Mouse (Mus musculus): Measurements from ENCODE around the gene Rom1. TPM values are rescaled to one million over a fixed set of nuclear protein-coding genes. Genes with fewer than 3 reads are reported as not detected.
"Not testable (repeated sequence)": the region's sequence is repeated elsewhere in the genome, so short reads cannot be mapped to it uniquely, and the experiment has no call there.

The Rom1 gene
- 0.59 and 1.5 TPM in 2 replicates for total RNA-seq (2015)
- 0.54 and 0.88 TPM in 2 replicates for total RNA-seq (2017)

DNA sequence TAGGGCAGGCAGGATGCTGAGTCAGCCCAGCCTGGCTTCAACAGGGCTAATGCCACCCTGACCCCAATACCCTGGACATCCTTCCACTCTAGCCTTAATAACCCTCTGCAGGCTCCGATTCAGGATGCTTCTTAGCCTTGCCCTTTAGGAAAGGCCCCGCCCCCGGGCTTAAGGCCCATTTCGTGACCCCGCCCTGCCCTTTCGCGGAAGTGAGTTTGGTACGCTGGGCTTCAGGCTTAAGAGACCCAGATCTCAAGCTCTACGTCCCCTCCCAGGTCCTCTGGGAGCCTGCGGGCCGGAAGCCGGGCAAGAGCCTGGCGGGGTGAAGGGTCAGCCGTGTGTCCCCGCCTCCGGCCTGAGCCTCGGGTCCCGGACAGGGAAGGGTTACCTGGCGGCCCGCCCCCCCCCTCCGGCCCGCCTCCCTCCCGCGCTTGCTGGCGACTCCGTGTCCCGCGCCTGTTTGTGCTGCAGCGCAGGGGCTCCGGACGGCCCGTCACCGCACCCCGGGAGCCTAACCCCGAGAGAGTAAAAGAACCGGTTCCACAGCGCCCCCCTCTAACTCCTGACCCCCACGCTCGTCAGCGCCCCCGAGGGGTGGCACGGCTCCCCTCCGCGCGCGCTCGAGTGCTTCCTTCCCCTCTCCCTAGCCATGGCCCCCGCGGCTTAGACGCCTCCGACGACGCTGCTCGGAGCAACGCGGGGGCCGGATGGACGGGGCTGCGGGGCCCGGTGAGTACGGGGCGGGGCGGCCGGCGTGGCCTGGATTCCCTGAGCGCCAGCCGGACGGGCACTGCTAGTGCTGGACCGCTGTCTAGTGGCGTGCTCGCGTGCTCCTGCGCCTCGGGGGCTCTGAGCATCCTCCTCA, at the start of gene Rom1, which contains the start of gene Eml3:
Rom1 (minus strand) TSS at position 133 of the 865 bp plus-strand sequence.
Eml3 (plus strand) TSS at position 329 of the 865 bp plus-strand sequence.
- ATAC-seq (replicated peaks; ENCODE audit: poor library complexity), result peak; percentile 68

DNA sequence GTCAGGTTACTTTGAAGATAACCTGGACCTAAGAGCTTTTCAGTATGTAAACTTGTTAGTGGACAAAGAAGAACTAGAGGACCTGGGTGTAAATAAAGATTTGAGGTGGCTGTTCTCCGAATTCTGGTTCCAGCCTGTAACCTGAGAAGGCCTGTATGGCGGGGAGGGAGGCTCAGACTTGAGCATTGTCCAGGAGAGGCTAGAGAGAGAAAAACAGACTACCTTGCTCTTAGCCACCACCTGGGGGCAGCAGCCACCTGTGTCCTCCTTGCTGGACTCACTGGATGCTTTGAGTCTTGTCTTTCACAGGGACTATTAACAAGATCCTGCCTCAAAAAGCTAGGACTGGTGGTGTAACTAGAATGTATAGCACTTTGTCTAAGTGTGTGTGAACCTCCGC, 47.4 kb upstream of the Rom1 start:
- peak; percentile 62 for ATAC-seq (replicated peaks; ENCODE audit: poor library complexity)

DNA sequence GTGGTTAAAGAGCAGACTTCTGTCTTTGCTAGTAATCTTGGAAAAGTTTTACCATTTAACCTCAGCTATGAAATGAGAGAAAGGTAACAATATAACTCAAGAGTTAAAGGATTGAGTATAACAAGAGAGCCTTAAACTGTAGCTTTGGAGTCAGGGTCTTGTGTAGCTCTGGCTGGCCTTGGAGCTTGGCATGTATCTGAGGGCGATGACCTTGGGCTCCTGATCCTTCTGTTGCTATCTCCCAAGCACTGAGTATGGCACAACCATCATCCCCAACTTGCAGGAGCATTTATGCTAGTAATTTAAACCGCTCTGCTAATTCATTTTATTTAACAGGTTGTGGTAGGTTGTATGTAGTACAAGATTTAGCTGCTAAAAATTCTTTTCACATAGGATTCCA, 46.3 kb upstream of the Rom1 start:
- no peak for ATAC-seq (replicated peaks; ENCODE audit: poor library complexity)

DNA sequence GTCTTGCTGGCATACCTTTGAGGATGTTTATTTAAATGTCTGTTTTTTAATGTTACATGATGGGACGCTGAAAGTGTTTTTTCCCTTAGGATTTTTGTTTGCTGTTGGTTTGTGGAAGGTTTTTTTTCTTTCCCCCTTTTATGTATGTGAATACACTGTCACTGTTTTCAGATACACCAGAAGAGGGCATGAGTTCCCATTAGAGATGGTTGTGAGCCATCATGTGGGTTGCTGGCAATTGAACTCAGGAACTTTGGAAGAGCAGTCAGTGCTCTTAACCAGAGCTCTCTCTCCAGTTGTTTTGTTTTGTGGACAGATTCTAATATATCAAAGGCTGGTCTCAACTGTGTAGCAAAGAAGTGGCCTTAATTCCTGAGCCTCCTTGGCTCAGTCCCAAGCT, 45.5 kb upstream of the Rom1 start:
- no peak for ATAC-seq (replicated peaks; ENCODE audit: poor library complexity)

DNA sequence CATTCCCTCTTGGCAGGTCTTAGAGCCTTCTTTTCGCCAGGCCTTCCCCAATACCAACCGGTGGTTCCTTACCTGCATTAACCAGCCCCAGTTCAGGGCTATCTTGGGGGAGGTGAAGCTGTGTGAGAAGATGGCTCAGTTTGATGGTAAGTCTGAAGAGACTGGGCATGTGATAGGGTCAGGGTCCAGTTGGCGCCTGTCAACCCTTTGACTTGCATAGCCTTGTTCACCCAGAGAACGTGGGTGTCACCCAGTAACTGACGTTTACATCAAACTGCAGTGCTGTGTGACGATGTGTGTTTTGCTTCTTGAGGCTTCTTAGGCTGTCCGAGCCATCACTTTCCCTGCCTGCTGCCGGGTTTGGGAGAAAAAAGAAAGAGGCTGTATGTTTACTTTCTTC, 43.3 kb upstream of the Rom1 start:
- ATAC-seq (replicated peaks; ENCODE audit: poor library complexity), result not testable (repeated sequence)

DNA sequence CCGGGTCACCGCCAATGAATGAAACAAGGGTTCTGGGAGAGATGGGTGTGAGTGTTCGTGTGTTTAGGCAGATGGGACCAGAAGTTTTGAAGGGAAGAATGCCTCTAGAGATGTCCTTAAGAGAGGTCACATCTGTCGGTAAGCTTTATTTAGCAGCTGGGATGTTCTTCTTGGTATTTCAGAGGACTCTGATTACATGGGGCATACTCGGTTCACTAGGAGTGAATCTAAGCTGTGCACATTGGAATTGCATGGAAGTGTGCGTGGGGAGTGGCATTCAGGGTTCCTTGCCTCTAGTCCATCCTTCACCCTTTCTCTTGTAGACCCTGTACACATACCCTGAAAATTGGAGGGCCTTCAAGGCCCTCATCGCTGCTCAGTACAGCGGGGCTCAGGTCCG, 38.7 kb upstream of the Rom1 start:
- ATAC-seq (replicated peaks; ENCODE audit: poor library complexity), result no peak

DNA sequence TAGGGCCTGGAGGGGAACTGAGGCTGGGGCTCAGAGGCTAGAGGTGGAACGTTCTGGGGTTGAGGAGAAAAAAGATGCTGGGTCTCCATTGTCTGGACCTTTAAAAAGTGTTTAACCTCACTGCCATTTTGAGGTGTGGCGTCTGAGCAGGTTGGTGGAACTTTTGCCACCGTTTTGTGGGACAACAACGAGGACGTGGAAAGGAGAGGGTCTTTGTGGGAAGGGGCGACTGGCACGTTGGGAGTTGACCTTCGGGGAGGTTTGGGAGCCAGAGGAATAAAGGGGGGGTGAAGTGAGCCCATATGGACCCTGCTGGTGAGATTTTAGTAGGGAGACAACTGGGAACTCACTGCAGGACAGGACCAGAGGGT, 38.2 kb upstream of the Rom1 start:
- no peak for ATAC-seq (replicated peaks; ENCODE audit: poor library complexity)

DNA sequence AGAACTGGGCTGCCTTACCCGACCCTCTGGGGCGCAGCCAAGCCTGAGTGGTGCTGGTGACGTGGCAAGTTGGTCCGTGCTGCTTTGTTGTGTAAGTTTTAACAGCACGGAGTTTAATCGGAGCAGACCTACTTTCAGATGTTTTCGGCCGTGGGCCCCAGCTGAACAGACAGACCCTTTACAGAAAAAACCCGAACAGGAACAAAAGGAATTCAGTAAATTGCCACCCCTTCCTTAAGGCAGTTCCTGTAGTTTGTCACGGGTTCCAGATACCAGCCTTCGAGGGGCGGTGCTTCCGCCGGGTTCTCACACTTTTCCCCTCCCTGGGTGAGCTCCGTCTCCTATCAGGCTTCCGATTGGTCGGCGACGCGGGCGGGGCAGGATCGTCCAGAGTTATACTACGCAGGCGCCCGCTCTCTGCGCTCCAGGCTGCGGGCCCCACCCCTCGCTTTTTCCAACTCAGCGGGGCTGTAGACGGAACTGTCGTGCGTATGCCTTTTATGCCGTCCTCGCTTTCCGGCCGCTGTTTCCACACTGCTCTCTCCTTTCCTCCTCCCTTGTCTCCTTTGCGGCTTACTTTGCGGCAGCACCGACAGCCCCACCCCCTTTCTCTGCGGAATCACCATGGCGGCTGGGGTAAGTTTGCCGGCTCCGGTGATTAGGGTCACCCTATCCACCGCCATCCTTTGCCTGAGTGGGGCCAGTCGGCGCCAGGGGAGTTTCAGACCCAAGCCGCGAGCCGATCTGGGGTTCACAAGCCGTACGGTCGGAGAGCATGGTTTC, 37.6 kb upstream of the Rom1 start, which contains the start of gene Eef1g:
Eef1g (plus strand) TSS at position 452 of the 783 bp plus-strand sequence.
- ATAC-seq (replicated peaks; ENCODE audit: poor library complexity), result peak; percentile 92

DNA sequence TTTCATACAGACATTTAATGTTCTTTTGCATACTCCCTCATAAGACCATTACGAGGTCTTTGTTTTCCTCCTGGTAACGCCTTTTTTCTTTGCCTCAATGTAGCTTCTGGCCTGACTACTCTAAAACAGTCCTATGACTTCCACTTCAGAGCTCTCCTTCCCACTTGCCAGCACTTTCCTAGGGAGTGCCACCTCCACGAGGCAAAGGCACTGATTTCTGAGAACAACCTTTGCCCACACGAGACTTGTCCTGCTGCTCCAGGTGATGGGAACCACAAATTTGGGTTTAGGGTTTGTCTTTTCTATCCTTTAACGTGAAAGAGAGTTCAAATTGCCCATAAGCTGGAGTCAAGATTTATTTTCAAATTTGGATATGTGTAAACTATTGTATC, 37.0 kb upstream of the Rom1 start:
- ATAC-seq (replicated peaks; ENCODE audit: poor library complexity), result no peak

DNA sequence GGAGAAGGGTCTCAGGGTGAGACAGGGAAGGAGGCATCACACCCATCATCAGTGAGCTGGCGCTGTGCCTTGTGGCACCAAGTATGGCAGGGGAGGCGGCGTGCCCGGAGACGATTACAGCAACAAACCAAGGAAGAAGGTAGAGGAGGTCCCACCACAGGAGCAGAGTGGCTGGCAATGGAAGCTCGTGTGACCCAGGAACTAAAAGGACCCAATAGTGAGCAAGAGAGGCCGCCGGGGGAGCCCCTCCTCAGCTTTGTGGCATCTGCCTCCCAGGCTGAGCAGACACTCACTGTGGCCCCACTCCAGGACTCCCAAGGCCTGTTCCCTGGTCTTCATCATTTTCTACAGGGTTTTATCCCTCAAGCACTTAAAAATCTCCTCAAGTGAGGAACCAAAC, 36.6 kb upstream of the Rom1 start:
- no peak for ATAC-seq (replicated peaks; ENCODE audit: poor library complexity)

DNA sequence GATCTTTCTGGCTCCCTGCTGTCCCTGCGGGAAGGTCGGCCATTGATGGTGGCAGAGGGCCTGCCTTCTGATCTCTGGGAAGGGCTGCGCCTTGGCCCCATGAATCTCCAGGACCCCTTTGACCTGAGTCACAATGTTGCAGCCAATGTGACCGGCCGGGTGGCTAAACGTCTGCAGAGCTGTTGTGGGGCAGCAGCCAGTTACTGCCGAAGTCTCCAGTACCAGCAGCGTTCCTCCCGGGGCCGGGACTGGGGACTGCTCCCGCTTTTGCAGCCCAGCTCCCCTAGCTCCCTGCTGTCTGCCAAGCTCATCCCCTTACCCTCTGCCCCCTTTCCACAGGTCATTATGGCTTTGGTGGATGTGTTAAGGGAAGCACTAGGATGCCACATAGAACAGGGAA, 35.9 kb upstream of the Rom1 start:
- ATAC-seq (replicated peaks; ENCODE audit: poor library complexity), result no peak

DNA sequence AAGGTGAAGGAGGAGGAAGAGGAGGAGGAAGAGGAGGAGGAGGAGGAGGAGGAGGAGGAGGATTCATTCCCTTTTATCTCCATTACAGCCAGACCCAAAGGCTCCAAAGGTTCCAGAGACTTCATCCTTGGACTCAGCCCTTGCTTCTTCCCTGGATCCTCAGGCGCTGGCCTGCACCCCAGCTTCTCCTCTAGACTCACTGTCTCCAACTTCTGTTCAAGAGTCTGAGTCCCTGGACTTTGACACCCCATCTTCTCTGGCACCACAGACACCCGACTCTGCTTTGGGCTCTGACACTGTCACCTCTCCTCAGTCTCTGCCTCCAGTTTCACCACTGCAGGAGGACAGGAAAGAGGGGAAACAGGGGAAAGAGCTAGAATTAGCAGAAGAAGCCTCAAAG, 33.1 kb upstream of the Rom1 start:
- no peak for ATAC-seq (replicated peaks; ENCODE audit: poor library complexity)

DNA sequence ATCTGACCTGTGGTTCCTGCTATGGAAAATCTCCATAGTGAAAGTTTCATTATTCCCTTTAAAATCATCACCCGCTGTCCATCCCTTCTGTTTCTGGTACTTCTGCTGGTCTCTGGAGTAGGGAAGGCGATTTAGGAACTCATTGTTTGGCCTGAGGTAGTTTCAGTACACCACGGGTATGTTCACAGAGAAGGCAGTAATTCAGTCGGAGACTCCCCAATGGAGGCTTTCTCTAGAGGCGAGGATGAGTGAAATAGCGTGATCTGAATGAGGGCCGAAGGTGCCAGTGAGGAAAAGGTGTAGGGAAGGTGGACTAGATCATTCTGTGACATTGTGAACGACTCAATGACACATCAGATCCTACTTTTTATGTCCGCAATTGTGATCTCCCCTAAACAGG, 25.0 kb upstream of the Rom1 start:
- ATAC-seq (replicated peaks; ENCODE audit: poor library complexity), result no peak

DNA sequence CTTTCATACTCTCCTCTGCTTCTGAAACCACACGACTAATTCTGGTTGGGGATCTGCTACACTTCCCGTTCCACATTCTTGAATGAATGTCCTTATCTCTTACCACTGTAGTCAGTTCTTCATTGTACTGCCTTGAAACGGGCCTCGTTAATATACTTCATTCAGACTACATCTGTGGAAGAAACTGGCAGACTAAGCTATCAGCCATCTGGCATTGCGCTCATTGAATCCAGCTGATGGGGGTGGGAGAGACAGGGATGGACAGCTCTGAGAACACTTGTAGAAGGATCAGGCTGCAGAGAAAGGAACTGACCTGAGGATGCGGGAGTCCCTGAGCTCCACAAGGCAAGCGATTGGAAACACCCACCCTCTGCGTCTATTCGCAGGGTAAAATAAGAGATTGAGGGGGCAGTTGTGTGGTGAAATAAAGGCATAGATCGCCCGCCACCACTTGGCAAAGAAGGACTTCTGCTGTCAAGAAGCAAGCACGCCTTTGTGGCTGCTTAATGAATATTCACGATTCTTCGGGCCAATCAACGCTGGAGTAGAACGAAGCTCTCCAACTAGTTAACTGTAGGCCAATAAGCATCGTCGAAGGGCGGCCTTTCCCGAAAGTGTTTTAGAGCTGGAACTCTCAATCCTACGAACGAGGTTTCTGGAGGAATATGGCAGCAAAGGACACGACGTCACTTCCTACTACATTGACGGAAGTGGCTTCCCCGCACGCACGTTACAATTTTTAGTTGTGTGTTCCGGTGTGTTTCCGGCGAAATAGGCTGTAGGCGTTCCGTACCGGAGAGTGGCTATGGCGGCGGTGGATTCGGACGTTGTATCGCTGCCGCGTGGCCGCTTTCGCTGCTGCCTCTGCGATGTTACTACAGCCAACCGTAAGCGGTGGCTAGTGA, 24.2 kb upstream of the Rom1 start, which contains the start of gene Tut1:
Tut1 (plus strand) TSS at position 713 of the 905 bp plus-strand sequence.
- ATAC-seq (replicated peaks; ENCODE audit: poor library complexity), result peak; percentile 96

DNA sequence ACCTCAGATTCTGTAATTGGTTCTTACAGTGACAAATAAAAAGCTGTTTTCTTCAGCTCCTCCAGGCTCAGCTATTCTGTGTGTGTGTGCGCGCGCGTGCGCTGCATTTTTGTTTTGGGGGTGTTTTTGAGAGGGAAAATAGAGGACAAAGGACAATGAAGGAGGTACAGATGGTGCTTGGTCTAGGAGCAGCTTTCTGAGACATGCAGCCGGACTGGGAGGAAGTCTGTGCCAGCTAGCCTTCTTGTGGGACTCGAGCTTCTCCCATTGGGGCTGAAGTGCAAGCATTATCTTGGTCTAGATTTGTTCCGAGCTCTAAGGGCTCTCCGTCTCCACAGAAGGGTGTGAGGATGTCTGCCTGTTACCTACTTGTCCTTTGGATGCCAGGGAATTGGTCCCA, 23.1 kb upstream of the Rom1 start:
- ATAC-seq (replicated peaks; ENCODE audit: poor library complexity), result no peak

DNA sequence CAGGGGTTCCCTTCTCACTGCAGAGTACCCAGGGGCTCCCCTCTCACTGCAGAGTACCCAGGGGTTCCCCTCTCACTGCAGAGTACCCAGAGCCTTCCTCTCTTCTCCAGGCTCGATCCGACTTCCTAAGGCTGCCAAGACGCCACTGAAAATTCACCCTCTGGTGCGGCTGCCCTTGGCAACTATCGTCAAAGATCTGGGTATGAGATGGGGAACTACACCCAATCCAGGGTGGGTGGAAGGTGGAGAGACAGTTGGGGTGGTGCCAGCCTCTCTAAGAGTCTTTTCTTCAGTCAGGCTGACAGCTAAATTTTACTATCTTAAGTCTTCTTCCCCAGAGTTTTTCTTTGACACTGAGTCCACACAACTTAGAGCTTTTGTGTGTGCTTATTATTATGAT, 21.0 kb upstream of the Rom1 start:
- ATAC-seq (replicated peaks; ENCODE audit: poor library complexity), result no peak

DNA sequence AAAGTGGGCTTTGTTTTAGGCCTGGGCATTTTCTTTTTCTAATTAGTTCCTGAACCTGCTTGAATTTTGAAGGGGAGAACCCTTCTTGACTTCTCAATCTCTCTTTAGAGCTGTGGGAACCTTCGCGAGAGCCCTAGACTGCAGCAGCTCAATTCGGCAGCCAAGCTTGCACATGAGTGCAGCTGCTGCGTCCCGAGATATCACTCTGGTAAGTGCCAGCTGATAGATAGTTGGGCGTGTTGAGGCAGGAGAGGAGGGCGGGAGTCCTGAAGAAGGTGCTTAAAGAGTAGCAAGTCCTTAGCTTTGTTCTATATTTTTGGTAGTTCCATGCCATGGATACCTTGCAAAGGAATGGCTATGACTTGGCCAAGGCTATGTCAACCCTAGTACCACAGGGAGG, 17.8 kb upstream of the Rom1 start:
- peak; percentile 18; the same call in 1 of the 2 replicates for ATAC-seq (replicated peaks; ENCODE audit: poor library complexity)

DNA sequence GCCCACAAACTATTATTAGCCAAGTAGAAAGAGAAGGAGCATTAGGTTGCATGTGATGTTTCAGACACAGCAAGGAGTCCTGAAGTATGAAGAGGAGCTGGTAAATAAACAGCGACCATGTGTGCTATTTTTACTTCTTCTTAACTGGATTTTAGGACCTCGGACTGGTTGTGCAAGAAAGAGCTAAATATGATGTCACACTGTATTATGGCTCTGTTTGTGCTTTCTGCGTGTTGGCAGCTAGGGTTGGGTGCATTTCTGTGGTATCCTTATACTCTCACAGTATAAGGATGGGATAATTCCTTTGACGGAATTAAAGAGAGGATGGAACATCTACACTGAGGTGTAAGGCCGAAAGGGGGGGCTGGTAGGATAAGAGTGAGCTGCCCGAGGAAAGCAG, 16.1 kb upstream of the Rom1 start:
- ATAC-seq (replicated peaks; ENCODE audit: poor library complexity), result no peak

DNA sequence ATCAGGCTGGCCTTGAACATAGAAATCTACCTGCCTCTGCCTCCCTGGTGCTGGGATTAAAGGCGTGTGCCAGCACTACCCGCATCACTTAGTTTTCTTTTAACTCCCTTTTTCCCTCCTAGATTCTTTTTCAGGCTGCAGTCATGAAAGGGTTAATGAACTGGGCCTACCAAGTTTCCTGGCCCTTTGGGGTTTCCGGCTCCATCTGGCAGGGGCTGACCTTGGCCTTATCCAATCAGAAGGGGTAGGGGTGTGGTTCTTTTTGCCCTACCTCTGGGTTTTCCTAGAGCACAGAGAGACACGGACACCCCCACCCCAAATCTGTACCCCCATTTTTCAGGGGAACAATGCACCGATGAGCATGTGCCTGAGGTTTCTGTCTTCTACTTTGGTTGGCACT, 15.6 kb upstream of the Rom1 start:
- ATAC-seq (replicated peaks; ENCODE audit: poor library complexity), result peak; percentile 18; the same call in 1 of the 2 replicates

DNA sequence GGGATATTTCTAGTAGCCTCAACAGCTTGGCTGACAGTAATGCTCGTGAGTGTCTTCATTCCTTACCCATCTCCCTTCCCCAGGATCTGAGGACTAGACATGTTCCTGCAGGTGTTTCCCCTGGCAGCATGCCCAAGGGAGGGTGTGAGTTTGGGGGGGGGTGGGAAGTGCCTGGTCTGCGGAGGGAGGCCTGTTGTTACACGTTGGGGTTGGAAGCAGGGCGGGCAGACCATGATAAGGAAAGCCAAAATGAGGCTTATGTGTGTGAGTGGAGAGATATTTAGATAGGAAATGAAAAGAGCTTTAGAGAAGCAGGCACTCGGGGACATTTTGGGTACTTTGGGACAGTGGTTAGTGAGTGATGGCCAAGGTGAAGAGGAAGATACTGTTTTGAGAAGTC, 14.9 kb upstream of the Rom1 start:
- ATAC-seq (replicated peaks; ENCODE audit: poor library complexity), result peak; percentile 59

DNA sequence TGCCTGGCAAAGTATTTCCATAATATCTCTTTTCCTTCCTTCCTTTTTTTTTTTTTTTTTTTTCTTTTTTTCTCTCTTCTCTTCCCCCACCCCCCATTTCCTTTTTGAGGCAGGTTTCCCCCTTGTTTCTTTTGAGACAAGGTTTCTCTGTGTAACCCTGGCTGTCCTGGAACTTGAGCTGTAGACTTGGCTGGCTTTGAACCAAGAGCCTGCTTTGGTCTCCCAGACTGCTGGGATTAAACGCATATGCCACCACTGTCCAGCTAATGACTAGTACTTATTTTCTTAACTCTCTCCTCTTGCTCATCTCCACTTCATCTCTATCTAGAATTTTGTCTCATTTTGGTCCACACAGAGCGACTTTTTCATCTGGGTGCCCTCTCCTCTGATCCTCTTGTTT, 13.9 kb upstream of the Rom1 start:
- ATAC-seq (replicated peaks; ENCODE audit: poor library complexity), result no peak

Measured in megakaryocyte progenitor cell, adult 5-6 weeks (primary cell).